Mouse (Mus musculus): ENCODE measurements at regions not wholly inside any gene's neighbourhood (a gene's known extent, or its start where the extent isn't known, plus 50 kb on each side); places are given as distances from the start of the nearest gene placed in this dataset.

GRCm38 (mm10) chr15:93812011-93812410, 216.3 kb upstream of the Prickle1 start:
- Histone ChIP-seq H3K4me3 (ENCODE audit: low read depth, low read length) (no peak overlapping the region), H3K9me3 (replicated peaks; ENCODE audit: control insufficient read depth, insufficient read depth, low read length, poor library complexity, severe bottlenecking) (no peaks in the 10 kb centered on the region; the same call in 1 of the 2 replicates), H3K27me3 (ENCODE audit: control insufficient read depth, insufficient read depth, low read length, poor library complexity, severe bottlenecking) (no peaks in the 10 kb centered on the region), H3K36me3 (ENCODE audit: control insufficient read depth, insufficient read depth, low read length, poor library complexity, severe bottlenecking) (no peaks in the 10 kb centered on the region), H3K4me1 (ENCODE audit: control insufficient read depth, insufficient read depth, low read length) (no peaks in the 10 kb centered on the region), H3K9ac (ENCODE audit: low read depth, poor library complexity, severe bottlenecking) (no peak overlapping the region), H3K27ac (ENCODE audit: insufficient read depth, low read length) (no peak overlapping the region)
- TF ChIP-seq CTCF (IDR thresholded peaks at IDR 0.05; ENCODE audit: low read depth, low read length) (no peak), POLR2A (IDR thresholded peaks at IDR 0.05; ENCODE audit: insufficient read depth, low read length) (no peak), EP300 (IDR thresholded peaks at IDR 0.05; ENCODE audit: insufficient read depth, low read depth, low read length) (no peak)

GRCm38 (mm10) chr15:93807993-93808392, 212.3 kb upstream of the Prickle1 start:
- Histone ChIP-seq H3K27me3 (ENCODE audit: control insufficient read depth, insufficient read depth, low read length, poor library complexity, severe bottlenecking) (no peaks in the 10 kb centered on the region), H3K9me3 (replicated peaks; ENCODE audit: control insufficient read depth, insufficient read depth, low read length, poor library complexity, severe bottlenecking) (no peaks in the 10 kb centered on the region; the same call in 1 of the 2 replicates), H3K9ac (ENCODE audit: low read depth, poor library complexity, severe bottlenecking) (no peak overlapping the region), H3K27ac (ENCODE audit: insufficient read depth, low read length) (no peak overlapping the region), H3K36me3 (ENCODE audit: control insufficient read depth, insufficient read depth, low read length, poor library complexity, severe bottlenecking) (no peaks in the 10 kb centered on the region), H3K4me3 (ENCODE audit: low read depth, low read length) (no peak overlapping the region), H3K4me1 (ENCODE audit: control insufficient read depth, insufficient read depth, low read length) (no peaks in the 10 kb centered on the region)
- TF ChIP-seq POLR2A (IDR thresholded peaks at IDR 0.05; ENCODE audit: insufficient read depth, low read length): no peak
- no peak for TF ChIP-seq CTCF (IDR thresholded peaks at IDR 0.05; ENCODE audit: low read depth, low read length)
- TF ChIP-seq EP300 (IDR thresholded peaks at IDR 0.05; ENCODE audit: insufficient read depth, low read depth, low read length): no peak

DNA sequence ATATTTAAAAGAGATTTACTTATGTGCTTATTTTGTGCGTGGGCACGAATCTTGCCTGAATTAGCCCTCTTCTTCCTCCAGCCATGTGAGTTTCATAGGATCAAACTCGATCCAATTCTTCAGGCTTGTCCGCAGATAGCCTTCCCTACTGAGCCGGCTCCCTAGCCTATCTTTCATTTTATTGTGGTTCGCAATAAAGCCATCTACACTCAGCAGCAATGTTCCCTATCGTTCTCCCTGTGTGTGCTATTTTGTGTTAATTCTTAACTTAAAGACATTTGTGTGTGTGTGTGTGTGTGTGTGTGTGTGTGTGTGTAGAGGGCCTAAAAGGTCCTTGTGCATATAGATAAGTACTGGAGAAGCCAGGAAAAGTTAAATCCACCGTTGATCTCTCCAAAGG, 211.8 kb upstream of the Prickle1 start:
- Histone ChIP-seq H3K4me3 (ENCODE audit: low read depth, low read length) (no peak overlapping the region), H3K4me1 (ENCODE audit: control insufficient read depth, insufficient read depth, low read length) (no peaks in the 10 kb centered on the region), H3K9me3 (replicated peaks; ENCODE audit: control insufficient read depth, insufficient read depth, low read length, poor library complexity, severe bottlenecking) (no peaks in the 10 kb centered on the region; the same call in 1 of the 2 replicates), H3K27ac (ENCODE audit: insufficient read depth, low read length) (no peak overlapping the region), H3K9ac (ENCODE audit: low read depth, poor library complexity, severe bottlenecking) (no peak overlapping the region), H3K36me3 (ENCODE audit: control insufficient read depth, insufficient read depth, low read length, poor library complexity, severe bottlenecking) (no peaks in the 10 kb centered on the region), H3K27me3 (ENCODE audit: control insufficient read depth, insufficient read depth, low read length, poor library complexity, severe bottlenecking) (no peaks in the 10 kb centered on the region)
- TF ChIP-seq CTCF (IDR thresholded peaks at IDR 0.05; ENCODE audit: low read depth, low read length) (no peak), POLR2A (IDR thresholded peaks at IDR 0.05; ENCODE audit: insufficient read depth, low read length) (no peak), EP300 (IDR thresholded peaks at IDR 0.05; ENCODE audit: insufficient read depth, low read depth, low read length) (no peak)

- Histone ChIP-seq H3K36me3 (ENCODE audit: control insufficient read depth, insufficient read depth, low read length, poor library complexity, severe bottlenecking) (no peaks in the 10 kb centered on the region), H3K4me3 (ENCODE audit: low read depth, low read length) (no peak overlapping the region), H3K9me3 (replicated peaks; ENCODE audit: control insufficient read depth, insufficient read depth, low read length, poor library complexity, severe bottlenecking) (no peaks in the 10 kb centered on the region; the same call in 1 of the 2 replicates), H3K27me3 (ENCODE audit: control insufficient read depth, insufficient read depth, low read length, poor library complexity, severe bottlenecking) (no peaks in the 10 kb centered on the region), H3K9ac (ENCODE audit: low read depth, poor library complexity, severe bottlenecking) (no peak overlapping the region), H3K27ac (ENCODE audit: insufficient read depth, low read length) (no peak overlapping the region), H3K4me1 (ENCODE audit: control insufficient read depth, insufficient read depth, low read length) (no peaks in the 10 kb centered on the region)
- no peak for TF ChIP-seq CTCF (IDR thresholded peaks at IDR 0.05; ENCODE audit: low read depth, low read length)
- no peak for TF ChIP-seq EP300 (IDR thresholded peaks at IDR 0.05; ENCODE audit: insufficient read depth, low read depth, low read length)
- no peak for TF ChIP-seq POLR2A (IDR thresholded peaks at IDR 0.05; ENCODE audit: insufficient read depth, low read length)
These were observed 209.0 kb upstream of the Prickle1 start for GRCm38 (mm10) chr15:93804703-93805102.

GRCm38 (mm10) chr15:93790531-93790930, 194.8 kb upstream of the Prickle1 start:
- TF ChIP-seq POLR2A (IDR thresholded peaks at IDR 0.05; ENCODE audit: insufficient read depth, low read length) (no peak), CTCF (IDR thresholded peaks at IDR 0.05; ENCODE audit: low read depth, low read length) (no peak), EP300 (IDR thresholded peaks at IDR 0.05; ENCODE audit: insufficient read depth, low read depth, low read length) (no peak)
- Histone ChIP-seq H3K4me3 (ENCODE audit: low read depth, low read length) (no peak overlapping the region), H3K36me3 (ENCODE audit: control insufficient read depth, insufficient read depth, low read length, poor library complexity, severe bottlenecking) (no peaks in the 10 kb centered on the region), H3K4me1 (ENCODE audit: control insufficient read depth, insufficient read depth, low read length) (no peaks in the 10 kb centered on the region), H3K9ac (ENCODE audit: low read depth, poor library complexity, severe bottlenecking) (no peak overlapping the region), H3K27ac (ENCODE audit: insufficient read depth, low read length) (no peak overlapping the region), H3K9me3 (replicated peaks; ENCODE audit: control insufficient read depth, insufficient read depth, low read length, poor library complexity, severe bottlenecking) (no peaks in the 10 kb centered on the region), H3K27me3 (ENCODE audit: control insufficient read depth, insufficient read depth, low read length, poor library complexity, severe bottlenecking) (no peaks in the 10 kb centered on the region)

DNA sequence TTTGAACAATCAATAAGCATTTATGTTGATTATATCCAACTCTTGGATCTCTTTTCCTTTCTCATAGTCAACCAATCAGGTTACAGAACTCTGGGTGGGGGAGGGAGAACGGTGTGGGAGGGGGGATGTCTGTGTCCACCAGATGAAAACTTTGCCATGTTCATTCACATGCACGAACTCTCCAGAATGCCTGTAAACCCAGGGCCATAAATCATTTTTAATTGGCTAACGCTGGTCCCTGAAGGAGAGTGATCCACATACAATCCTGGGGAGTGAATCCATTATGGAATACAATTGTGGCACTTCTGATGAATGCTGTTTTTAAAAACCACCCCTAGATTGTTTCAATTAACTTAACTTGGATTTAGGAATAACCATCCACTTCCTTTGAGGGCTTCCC, 194.1 kb upstream of the Prickle1 start:
- H3K27me3 ChIP-seq (ENCODE audit: control insufficient read depth, insufficient read depth, low read length, poor library complexity, severe bottlenecking): no peaks in the 10 kb centered on the region
- H3K36me3 ChIP-seq (ENCODE audit: control insufficient read depth, insufficient read depth, low read length, poor library complexity, severe bottlenecking): no peaks in the 10 kb centered on the region
- no peaks in the 10 kb centered on the region for H3K4me1 ChIP-seq (ENCODE audit: control insufficient read depth, insufficient read depth, low read length)
- H3K4me3 ChIP-seq (ENCODE audit: low read depth, low read length): no peak overlapping the region
- no peak overlapping the region for H3K9ac ChIP-seq (ENCODE audit: low read depth, poor library complexity, severe bottlenecking)
- no peaks in the 10 kb centered on the region for H3K9me3 ChIP-seq (replicated peaks; ENCODE audit: control insufficient read depth, insufficient read depth, low read length, poor library complexity, severe bottlenecking)
- no peak overlapping the region for H3K27ac ChIP-seq (ENCODE audit: insufficient read depth, low read length)
- TF ChIP-seq EP300 (IDR thresholded peaks at IDR 0.05; ENCODE audit: insufficient read depth, low read depth, low read length) (no peak), POLR2A (IDR thresholded peaks at IDR 0.05; ENCODE audit: insufficient read depth, low read length) (no peak), CTCF (IDR thresholded peaks at IDR 0.05; ENCODE audit: low read depth, low read length) (no peak)
